Mouse (Mus musculus): ENCODE data around the gene Rps6kc1.

GRCm38 (mm10) chr1:190958821-190959220 is 47.3 kb upstream of the Rps6kc1 start:
- TF ChIP-seq CTCF (IDR thresholded peaks at IDR 0.05; ENCODE audit: borderline replicate concordance, control insufficient read depth, extremely low read depth, insufficient read depth, low read length, poor library complexity) (no peak), POLR2A (IDR thresholded peaks at IDR 0.05; ENCODE audit: control insufficient read depth, extremely low read depth, insufficient read depth, low read length, poor library complexity) (no peak)

All from thymus, adult 2 months (tissue).